Mouse (Mus musculus): ENCODE measurements around the gene Sema5a. TPM values are rescaled to one million over a fixed set of nuclear protein-coding genes. Genes with fewer than 3 reads are reported as not detected.

Gene Sema5a
- polyA plus RNA-seq, 1 experiment from 2014 or later, result 21.0 TPM

DNA sequence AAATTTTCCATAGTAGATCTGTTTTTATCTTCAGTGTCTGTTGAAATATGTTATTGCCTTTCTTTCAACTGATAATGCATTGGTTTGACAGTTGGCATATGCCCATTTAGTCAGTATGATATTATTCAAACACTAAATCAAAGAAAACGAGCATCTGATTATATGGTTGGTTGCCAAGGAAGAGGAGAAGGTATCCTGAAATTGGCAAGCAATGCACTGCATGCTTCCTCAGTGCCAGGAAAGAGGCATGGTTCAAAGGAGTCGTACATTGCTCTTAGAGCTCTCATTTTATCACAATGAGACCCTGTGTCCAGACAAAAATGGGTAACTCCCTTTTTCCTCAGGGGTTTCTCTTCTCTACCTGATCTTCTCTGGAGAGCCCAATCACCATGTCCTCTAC lies 214.4 kb downstream of the Sema5a start:
- no peaks in the 10 kb centered on the region for H3K36me3 ChIP-seq (ENCODE audit: insufficient read depth, low read length)
- WGBS, result 69% methylated on average over 2 of the region's 2 CpGs
- H3K4me1 ChIP-seq (replicated peaks; ENCODE audit: insufficient read depth, low read length), result no peaks in the 10 kb centered on the region
- no peaks in the 10 kb centered on the region for H3K9me3 ChIP-seq (replicated peaks; ENCODE audit: low read length)
- DNase-seq (ENCODE audit: low spot score) (no peak), ATAC-seq (replicated peaks; ENCODE audit: low FRiP score, low read depth) (no peak)
- H3K4me3 ChIP-seq (replicated peaks; ENCODE audit: low read depth, low read length), result no peak overlapping the region
- no peak overlapping the region for H3K4me2 ChIP-seq (ENCODE audit: low read length)
- TF ChIP-seq CTCF (IDR thresholded peaks at IDR 0.05; ENCODE audit: low read depth), result no peak
- no peak overlapping the region for H3K9ac ChIP-seq (ENCODE audit: low read depth, low read length)
- H3K27me3 ChIP-seq (ENCODE audit: insufficient read depth, low read length), result no peaks in the 10 kb centered on the region
- no peak overlapping the region for H3K27ac ChIP-seq

DNA sequence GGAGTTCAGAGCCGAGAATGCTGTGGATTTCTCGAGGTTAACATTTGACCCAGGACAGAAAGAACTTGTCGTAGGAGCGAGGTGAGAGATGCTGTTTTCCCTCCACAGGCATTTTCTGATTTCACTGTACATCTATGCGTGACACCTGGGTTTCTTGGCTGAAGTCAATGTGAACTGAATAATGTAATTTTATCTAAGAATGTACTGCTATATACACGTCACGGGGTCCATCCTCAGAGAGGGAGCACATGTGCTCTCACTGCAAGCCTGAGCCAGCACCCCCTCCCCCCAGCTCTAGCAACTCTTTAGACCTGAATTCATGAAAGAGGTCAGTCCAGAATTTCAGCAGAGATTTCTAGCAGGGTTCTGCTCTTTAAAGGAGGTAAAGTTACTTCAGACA lies 215.6 kb downstream of the Sema5a start:
- ATAC-seq (replicated peaks; ENCODE audit: low FRiP score, low read depth) (no peak), DNase-seq (ENCODE audit: low spot score) (no peak)
- no peak overlapping the region for H3K9ac ChIP-seq (ENCODE audit: low read depth, low read length)
- no peaks in the 10 kb centered on the region for H3K9me3 ChIP-seq (replicated peaks; ENCODE audit: low read length)
- H3K4me1 ChIP-seq (replicated peaks; ENCODE audit: insufficient read depth, low read length), result no peaks in the 10 kb centered on the region
- WGBS, result 65% methylated on average over 7 of the region's 7 CpGs
- H3K4me3 ChIP-seq (replicated peaks; ENCODE audit: low read depth, low read length), result no peak overlapping the region
- H3K27ac ChIP-seq, result no peak overlapping the region
- H3K4me2 ChIP-seq (ENCODE audit: low read length), result no peak overlapping the region
- H3K27me3 ChIP-seq (ENCODE audit: insufficient read depth, low read length), result no peaks in the 10 kb centered on the region
- no peak for TF ChIP-seq CTCF (IDR thresholded peaks at IDR 0.05; ENCODE audit: low read depth)
- H3K36me3 ChIP-seq (ENCODE audit: insufficient read depth, low read length), result no peaks in the 10 kb centered on the region

DNA sequence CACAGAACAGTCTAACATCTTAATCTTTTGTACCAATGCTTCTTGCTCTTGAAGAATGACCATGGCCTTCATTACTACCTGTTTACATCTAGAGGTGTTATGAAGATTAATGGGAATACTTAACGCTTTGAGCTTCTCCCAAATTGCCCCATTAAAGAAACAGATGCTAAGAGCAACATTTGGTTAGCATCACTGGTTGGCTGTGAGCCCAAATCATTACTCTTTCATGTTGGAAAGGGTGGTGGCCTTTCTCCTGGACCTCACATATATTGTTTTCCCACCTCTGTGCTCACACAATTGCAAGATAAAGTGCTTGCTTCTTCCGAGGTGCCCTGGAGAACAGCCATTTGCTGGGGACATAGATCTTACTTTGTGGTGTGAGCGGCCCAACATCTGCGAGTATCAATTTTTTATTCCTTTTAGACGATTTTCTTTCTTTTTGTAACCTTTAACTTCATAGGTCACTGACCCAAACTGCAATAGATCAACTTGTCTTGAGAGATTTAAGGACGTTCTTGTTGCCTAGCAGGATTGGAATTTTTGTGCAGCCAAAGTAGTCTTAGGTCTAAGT lies 227.0 kb downstream of the Sema5a start:
- Histone ChIP-seq H3K36me3 (ENCODE audit: insufficient read depth, low read length) (no peaks in the 10 kb centered on the region), H3K4me3 (replicated peaks; ENCODE audit: low read depth, low read length) (no peak overlapping the region), H3K27ac (no peak overlapping the region), H3K27me3 (ENCODE audit: insufficient read depth, low read length) (no peaks in the 10 kb centered on the region), H3K9ac (ENCODE audit: low read depth, low read length) (no peak overlapping the region), H3K9me3 (replicated peaks; ENCODE audit: low read length) (no peaks in the 10 kb centered on the region), H3K4me1 (replicated peaks; ENCODE audit: insufficient read depth, low read length) (no peaks in the 10 kb centered on the region), H3K4me2 (ENCODE audit: low read length) (no peak overlapping the region)
- DNase-seq (ENCODE audit: low spot score), result peak; percentile 51
- 15% methylated on average over 6 of the region's 6 CpGs for WGBS
- no peak for ATAC-seq (replicated peaks; ENCODE audit: low FRiP score, low read depth)
- no peak for TF ChIP-seq CTCF (IDR thresholded peaks at IDR 0.05; ENCODE audit: low read depth)

DNA sequence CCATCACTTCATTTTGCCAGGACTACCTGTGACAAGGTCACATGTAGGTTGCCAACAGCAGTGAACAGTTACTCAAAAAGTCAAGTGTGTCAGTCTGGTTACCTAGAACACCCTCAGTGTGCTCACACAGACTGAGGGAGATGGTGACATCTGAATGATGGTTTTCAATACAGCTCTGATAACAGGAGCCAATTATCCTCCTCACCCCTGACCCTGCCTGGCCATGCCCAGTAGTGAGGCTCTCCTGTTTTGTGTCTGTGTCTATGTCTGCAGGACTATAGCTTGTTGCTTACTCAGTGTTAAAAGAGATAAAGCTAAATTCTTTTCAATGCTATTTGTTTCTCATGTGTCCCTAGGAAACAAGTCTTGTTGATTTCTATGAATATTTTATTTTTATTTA lies 236.1 kb downstream of the Sema5a start:
- DNase-seq (ENCODE audit: low spot score) (no peak), ATAC-seq (replicated peaks; ENCODE audit: low FRiP score, low read depth) (no peak)
- Histone ChIP-seq H3K4me2 (ENCODE audit: low read length) (no peak overlapping the region), H3K4me3 (replicated peaks; ENCODE audit: low read depth, low read length) (no peak overlapping the region), H3K9ac (ENCODE audit: low read depth, low read length) (no peak overlapping the region), H3K27ac (no peak overlapping the region), H3K4me1 (replicated peaks; ENCODE audit: insufficient read depth, low read length) (no peaks in the 10 kb centered on the region), H3K36me3 (ENCODE audit: insufficient read depth, low read length) (no peaks in the 10 kb centered on the region), H3K27me3 (ENCODE audit: insufficient read depth, low read length) (no peaks in the 10 kb centered on the region), H3K9me3 (replicated peaks; ENCODE audit: low read length) (no peaks in the 10 kb centered on the region)
- TF ChIP-seq CTCF (IDR thresholded peaks at IDR 0.05; ENCODE audit: low read depth), result no peak

DNA sequence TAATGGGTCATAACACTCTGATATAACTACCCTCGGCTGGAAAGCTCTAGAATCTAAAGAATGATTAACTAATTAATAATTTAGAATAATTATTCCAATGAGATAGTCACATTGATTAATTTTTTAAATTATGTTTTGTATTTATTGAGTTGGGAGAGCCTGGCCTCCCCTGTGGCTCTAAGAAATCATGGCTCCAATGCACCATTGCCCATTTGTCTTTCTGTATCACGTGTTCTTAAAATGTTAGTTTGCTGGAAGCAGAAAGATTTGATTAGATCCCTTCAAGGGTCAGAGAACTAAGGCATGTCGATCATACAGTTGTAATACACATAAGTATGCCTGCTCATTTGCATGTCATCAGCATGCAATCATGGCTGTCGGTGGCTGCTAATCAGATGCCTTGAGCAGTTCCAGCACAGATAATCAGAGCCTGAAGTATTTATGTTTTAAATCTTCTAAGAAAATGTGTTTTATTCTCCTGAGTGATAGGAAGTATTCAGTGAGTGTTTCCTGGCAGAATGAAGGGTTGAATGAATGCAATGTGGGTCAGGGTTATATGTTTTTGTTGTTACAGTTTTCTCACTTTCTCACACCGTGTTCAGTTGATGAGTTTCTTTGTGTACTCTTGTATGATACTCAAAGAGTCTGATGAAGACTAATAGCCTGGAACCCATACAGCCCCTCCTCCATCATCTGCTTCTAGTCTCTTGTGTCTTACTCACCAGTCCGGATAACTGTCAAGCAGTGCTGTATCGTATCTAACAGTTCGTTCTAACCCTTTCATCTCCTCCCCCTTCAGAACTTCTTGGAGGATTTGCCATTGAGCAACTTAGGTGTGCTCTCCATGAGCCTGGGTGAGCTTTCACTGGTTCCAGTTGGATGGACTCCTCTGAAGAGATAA lies 240.7 kb downstream of the Sema5a start:
- H3K4me3 ChIP-seq (replicated peaks; ENCODE audit: low read depth, low read length), result no peak overlapping the region
- H3K27ac ChIP-seq, result no peak overlapping the region
- H3K9ac ChIP-seq (ENCODE audit: low read depth, low read length), result no peak overlapping the region
- H3K27me3 ChIP-seq (ENCODE audit: insufficient read depth, low read length), result no peaks in the 10 kb centered on the region
- WGBS, result 80% methylated on average over 8 of the region's 8 CpGs
- TF ChIP-seq CTCF (IDR thresholded peaks at IDR 0.05; ENCODE audit: low read depth), result no peak
- no peaks in the 10 kb centered on the region for H3K4me1 ChIP-seq (replicated peaks; ENCODE audit: insufficient read depth, low read length)
- H3K4me2 ChIP-seq (ENCODE audit: low read length), result no peak overlapping the region
- DNase-seq (ENCODE audit: low spot score) (no peak), ATAC-seq (replicated peaks; ENCODE audit: low FRiP score, low read depth) (no peak)
- no peaks in the 10 kb centered on the region for H3K36me3 ChIP-seq (ENCODE audit: insufficient read depth, low read length)
- H3K9me3 ChIP-seq (replicated peaks; ENCODE audit: low read length), result no peaks in the 10 kb centered on the region

DNA sequence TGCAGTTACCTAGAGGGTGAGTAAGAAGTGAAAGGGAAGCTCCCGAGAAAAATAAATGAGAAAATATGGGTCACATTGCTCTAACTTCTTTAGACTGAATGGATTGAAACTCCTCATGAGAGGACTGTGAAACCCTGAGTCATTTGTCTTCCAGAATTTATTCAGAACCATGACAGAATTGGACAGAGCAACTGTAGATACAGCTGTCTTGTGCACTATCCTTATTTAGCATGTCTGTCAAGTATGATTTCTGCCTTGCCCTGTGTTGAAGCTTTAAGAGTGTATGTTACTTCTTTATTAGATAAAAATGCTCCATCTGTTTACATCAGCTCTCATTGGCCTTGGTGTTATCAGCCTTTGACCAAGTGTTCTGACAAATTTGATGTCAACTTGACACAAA lies 243.4 kb downstream of the Sema5a start:
- no peaks in the 10 kb centered on the region for H3K27me3 ChIP-seq (ENCODE audit: insufficient read depth, low read length)
- DNase-seq (ENCODE audit: low spot score), result no peak
- H3K4me3 ChIP-seq (replicated peaks; ENCODE audit: low read depth, low read length), result no peak overlapping the region
- WGBS, result 76% methylated on average over 1 of the region's 1 CpGs
- no peak for ATAC-seq (replicated peaks; ENCODE audit: low FRiP score, low read depth)
- H3K4me1 ChIP-seq (replicated peaks; ENCODE audit: insufficient read depth, low read length), result no peaks in the 10 kb centered on the region
- no peaks in the 10 kb centered on the region for H3K36me3 ChIP-seq (ENCODE audit: insufficient read depth, low read length)
- no peaks in the 10 kb centered on the region for H3K9me3 ChIP-seq (replicated peaks; ENCODE audit: low read length)
- H3K4me2 ChIP-seq (ENCODE audit: low read length), result no peak overlapping the region
- H3K9ac ChIP-seq (ENCODE audit: low read depth, low read length), result no peak overlapping the region
- H3K27ac ChIP-seq, result no peak overlapping the region
- no peak for TF ChIP-seq CTCF (IDR thresholded peaks at IDR 0.05; ENCODE audit: low read depth)
